Mouse (Mus musculus) liver, postnatal 0 days (tissue): ENCODE results near the gene Jdp2. TPM values are rescaled to one million over a fixed set of nuclear protein-coding genes. Genes with fewer than 3 reads are reported as not detected.
A peak's percentile ranks its signal among the peaks of the same experiment; 100 is the strongest.

Experiments
- ATAC-seq: fragments of 200-750 bp; cut with Nextera tagmentation; 2 replicates; pipeline ENCODE4 v1.8.0; 2017; ENCODE audit warnings: mild to moderate bottlenecking, moderate library complexity
- DNase-seq: peaks from one replicate; pipeline ENCODE4 v3.0.0-alpha.2; 2016
- H3K27ac ChIP-seq: fragments of 300-500 bp; sonication (generic); 2 replicates; pipeline ENCODE4 v1.5.1; 2014; ENCODE audit warnings: antibody characterized with exemption, moderate library complexity, mild to moderate bottlenecking, low read depth
- H3K27me3 ChIP-seq: fragments of 300-500 bp; sonication (generic); 2 replicates; pipeline ENCODE4 v1.6.1; 2014; ENCODE audit warnings: low read length, control low read depth, mixed read lengths; ENCODE audit not compliant: insufficient read depth
- H3K36me3 ChIP-seq: fragments of 300-500 bp; sonication (generic); replicated peaks from 2 replicates; pipeline ENCODE4 v1.6.1; 2014; ENCODE audit warnings: mild to moderate bottlenecking, control low read depth, low read length, moderate library complexity, mixed read lengths; ENCODE audit not compliant: insufficient read depth
- H3K4me1 ChIP-seq: fragments of 300-500 bp; sonication (generic); 2 replicates; pipeline ENCODE4 v1.6.1; 2014; ENCODE audit warnings: antibody characterized with exemption, mild to moderate bottlenecking, control low read depth; ENCODE audit not compliant: insufficient read depth
- H3K4me2 ChIP-seq: fragments of 300-500 bp; sonication (generic); 2 replicates; pipeline ENCODE4 v1.6.1; 2014; ENCODE audit warnings: low read depth, mild to moderate bottlenecking, low read length, moderate library complexity, mixed read lengths
- H3K4me3 ChIP-seq: fragments of 300-500 bp; sonication (generic); 2 replicates; pipeline ENCODE4 v1.5.1; 2014; ENCODE audit warnings: low read depth, low read length
- H3K9ac ChIP-seq: fragments of 300-500 bp; sonication (generic); replicated peaks from 2 replicates; pipeline ENCODE4 v1.6.1; 2014; ENCODE audit warnings: mild to moderate bottlenecking, moderate library complexity
- H3K9me3 ChIP-seq: fragments of 300-500 bp; sonication (generic); 2 replicates; pipeline ENCODE4 v1.6.1; 2016; ENCODE audit warnings: mild to moderate bottlenecking, control low read depth, low read length, mixed read lengths
- CTCF ChIP-seq: sonication (generic); IDR thresholded peaks from 2 replicates; pipeline ENCODE4 v1.5.1; 2016; ENCODE audit warnings: antibody characterized with exemption, low read depth
- EP300 ChIP-seq: IDR thresholded peaks from 2 replicates; pipeline ENCODE4 v1.6.1; 2016; ENCODE audit warnings: antibody characterized with exemption, low read depth, mild to moderate bottlenecking
- WGBS: fragments of 180-500 bp; shearing (Covaris S2); extraction: QIAGEN DNeasy Blood & Tissue Kit; methylation state at CpG from one replicate; pipeline ENCODE4 v1.1.7; 2014; ENCODE audit not compliant: insufficient replicate concordance; 5-methylcytosine and 5-hydroxymethylcytosine counted together
- polyA plus RNA-seq: library from polyadenylated mRNA; unstranded; fragments of >200 nt; fragmentation: Nextera tagmentation; extraction: Ambion mirVana; gene quantifications from 2 replicates; pipeline ENCODE4 v1.2.1, GENCODE M21; 2015

The Jdp2 gene
- polyA plus RNA-seq, 1 experiment from 2014 or later = 0.33 TPM

- Histone ChIP-seq H3K27ac (no peak overlapping the region), H3K9ac (no peak overlapping the region), H3K4me3 (no peak overlapping the region), H3K4me2 (no peak overlapping the region), H3K36me3 (no peaks in the 10 kb centered on the region), H3K4me1 (no peaks in the 10 kb centered on the region; the same call in 1 of the 2 replicates), H3K9me3 (no peaks in the 10 kb centered on the region), H3K27me3 (no peaks in the 10 kb centered on the region)
- 40% methylated on average over 2 of the region's 2 CpGs for WGBS
- peak; percentile 44 for TF ChIP-seq CTCF
- TF ChIP-seq EP300 = no peak
- DNase-seq = no peak
- no peak for ATAC-seq
Observed at GRCm38 (mm10) chr12:85682328-85682727, 83.5 kb downstream of the Jdp2 start.

GRCm38 (mm10) chr12:85684411-85685275 lies 85.8 kb downstream of the Jdp2 start:
- WGBS = 79% methylated on average over 16 of the region's 16 CpGs
- Histone ChIP-seq H3K36me3 (no peaks in the 10 kb centered on the region; the same call in 1 of the 2 replicates), H3K9ac (no peak overlapping the region), H3K27ac (no peak overlapping the region), H3K27me3 (no peaks in the 10 kb centered on the region), H3K4me2 (no peak overlapping the region), H3K9me3 (no peaks in the 10 kb centered on the region), H3K4me1 (no peaks in the 10 kb centered on the region; the same call in 1 of the 2 replicates), H3K4me3 (no peak overlapping the region)
- ATAC-seq (no peak), DNase-seq (no peak)
- TF ChIP-seq EP300 (no peak), CTCF (no peak)

- no peaks in the 10 kb centered on the region; the same call in 1 of the 2 replicates for H3K36me3 ChIP-seq
- peak within 1 kb of the TSS; percentile 46 for H3K4me3 ChIP-seq
- peak within 1 kb of the TSS; percentile 72 for H3K4me2 ChIP-seq
- no peaks in the 10 kb centered on the region for H3K9me3 ChIP-seq
- no peak for TF ChIP-seq EP300
- TF ChIP-seq CTCF = no peak
- 5% methylated on average over 22 of the region's 22 CpGs for WGBS
- no peaks in the 10 kb centered on the region for H3K27me3 ChIP-seq
- peak; percentile 24 for DNase-seq
- peak within 1 kb of the TSS; percentile 49 for H3K9ac ChIP-seq
- peak; percentile 47; the same call in 1 of the 2 replicates for ATAC-seq
- H3K27ac ChIP-seq = 0 out of 2 replicates have a peak within 1 kb of the TSS, but pooled peaks have one; percentile 35
- no peaks in the 10 kb centered on the region; the same call in 1 of the 2 replicates for H3K4me1 ChIP-seq
Observed at GRCm38 (mm10) chr12:85686466-85687216, 87.8 kb downstream of the Jdp2 start, which contains the start of gene Batf. Gene Batf (plus strand): TSS chr12:85686669.

- ATAC-seq = no peak
- peak overlapping the region; percentile 46 for H3K4me3 ChIP-seq
- no peaks in the 10 kb centered on the region for H3K27me3 ChIP-seq
- TF ChIP-seq CTCF (no peak), EP300 (no peak)
- no peaks in the 10 kb centered on the region; the same call in 1 of the 2 replicates for H3K4me1 ChIP-seq
- WGBS = 37% methylated on average over 7 of the region's 7 CpGs
- H3K27ac ChIP-seq = no peak overlapping the region
- H3K9ac ChIP-seq = peak overlapping the region; percentile 49
- no peaks in the 10 kb centered on the region; the same call in 1 of the 2 replicates for H3K36me3 ChIP-seq
- H3K4me2 ChIP-seq = peak overlapping the region; percentile 72
- no peaks in the 10 kb centered on the region for H3K9me3 ChIP-seq
- no peak for DNase-seq
Observed at GRCm38 (mm10) chr12:85687217-85687533, 88.3 kb downstream of the Jdp2 start.

GRCm38 (mm10) chr12:85687846-85688245 lies 89.0 kb downstream of the Jdp2 start:
- H3K9me3 ChIP-seq = no peaks in the 10 kb centered on the region
- DNase-seq (no peak), ATAC-seq (no peak)
- H3K27ac ChIP-seq = no peak overlapping the region
- peak overlapping the region; percentile 46; the same call in 1 of the 2 replicates for H3K4me3 ChIP-seq
- H3K36me3 ChIP-seq = no peaks in the 10 kb centered on the region; the same call in 1 of the 2 replicates
- no peak for TF ChIP-seq EP300
- TF ChIP-seq CTCF = peak; percentile 43; the same call in 1 of the 2 replicates
- WGBS = 44% methylated on average over 6 of the region's 6 CpGs
- no peaks in the 10 kb centered on the region for H3K27me3 ChIP-seq
- H3K4me1 ChIP-seq = no peaks in the 10 kb centered on the region; the same call in 1 of the 2 replicates
- peak overlapping the region; percentile 72; the same call in 1 of the 2 replicates for H3K4me2 ChIP-seq
- no peak overlapping the region for H3K9ac ChIP-seq

Other genes with a start within 250 kb of the Jdp2 start
- 165 and 170 TPM in 2 replicates for gene Tmed10, start 224.2 kb upstream of the Jdp2 start, polyA plus RNA-seq
- gene Fos, start 125.1 kb upstream of the Jdp2 start, polyA plus RNA-seq = 1.3 and 1.6 TPM in 2 replicates
- gene Batf, start 87.6 kb downstream of the Jdp2 start, polyA plus RNA-seq = 3.3 and 4.2 TPM in 2 replicates
- 5.9 and 6.6 TPM in 2 replicates for gene Flvcr2, start 147.5 kb downstream of the Jdp2 start, polyA plus RNA-seq
- 85.7 and 94.2 TPM in 2 replicates for gene Erg28, start 225.5 kb downstream of the Jdp2 start, polyA plus RNA-seq
- gene Ttll5, start 225.6 kb downstream of the Jdp2 start, polyA plus RNA-seq = 2.8 and 3.0 TPM in 2 replicates